Mouse (Mus musculus) frontal cortex, adult 2 months (tissue): ENCODE results near the gene Elp5. TPM values are rescaled to one million over a fixed set of nuclear protein-coding genes. Genes with fewer than 3 reads are reported as not detected.

ENCODE experiments used
- polyA plus RNA-seq: library from polyadenylated mRNA; depleted of rRNA; stranded (reverse); fragments of >200 nt; gene quantifications from 2 replicates; pipeline ENCODE4 v1.2.3, GENCODE M21; 2012; rRNA removed

Elp5 gene
- polyA plus RNA-seq, 1 experiment: 119 TPM

Other genes with a start within 250 kb of the Elp5 start
- 30.9 and 32.6 TPM in 2 replicates for gene Polr2a, start 223.9 kb downstream of the Elp5 start, polyA plus RNA-seq
- gene Slc35g3, start 220.5 kb downstream of the Elp5 start, polyA plus RNA-seq: not detected in 2 replicates
- gene Zbtb4, start 216.6 kb downstream of the Elp5 start, polyA plus RNA-seq: 45.7 and 51.4 TPM in 2 replicates
- 1.4 and 1.9 TPM in 2 replicates for gene Chrnb1, start 186.6 kb downstream of the Elp5 start, polyA plus RNA-seq
- 18.4 and 22.0 TPM in 2 replicates for gene Fgf11, start 180.7 kb downstream of the Elp5 start, polyA plus RNA-seq
- 0.48 and 0.62 TPM in 2 replicates for gene Tmem102, start 176.9 kb downstream of the Elp5 start, polyA plus RNA-seq
- not detected in 2 replicates for gene Gm39566, start 167.2 kb downstream of the Elp5 start, polyA plus RNA-seq
- not detected in 2 replicates for gene Spem2, start 164.1 kb downstream of the Elp5 start, polyA plus RNA-seq
- gene Spem1, start 160.3 kb downstream of the Elp5 start, polyA plus RNA-seq: 0.42 and 0.58 TPM in 2 replicates
- gene Nlgn2, start 144.7 kb downstream of the Elp5 start, polyA plus RNA-seq: 116 and 125 TPM in 2 replicates
- 183 and 212 TPM in 2 replicates for gene Tmem256, start 144.0 kb downstream of the Elp5 start, polyA plus RNA-seq
- gene Plscr3, start 136.1 kb downstream of the Elp5 start, polyA plus RNA-seq: 33.6 and 37.6 TPM in 2 replicates
- gene Tnk1, start 123.8 kb downstream of the Elp5 start, polyA plus RNA-seq: 0.14 and 0.17 TPM in 2 replicates
- gene Tmem95, start 104.5 kb downstream of the Elp5 start, polyA plus RNA-seq: not detected in 2 replicates
- gene Kctd11, start 101.1 kb downstream of the Elp5 start, polyA plus RNA-seq: 1.6 and 1.8 TPM in 2 replicates
- gene Acap1, start 87.0 kb downstream of the Elp5 start, polyA plus RNA-seq: 0.24 and 0.27 TPM in 2 replicates
- 0.67 and 1.00 TPM in 2 replicates for gene 2810408A11Rik, start 81.5 kb downstream of the Elp5 start, polyA plus RNA-seq
- 98.0 and 101 TPM in 2 replicates for gene Neurl4, start 81.4 kb downstream of the Elp5 start, polyA plus RNA-seq
- gene Gps2, start 68.6 kb downstream of the Elp5 start, polyA plus RNA-seq: 64.6 and 69.0 TPM in 2 replicates
- 630 and 714 TPM in 2 replicates for gene Eif5a, start 60.6 kb downstream of the Elp5 start, polyA plus RNA-seq
- gene Ybx2, start 46.7 kb downstream of the Elp5 start, polyA plus RNA-seq: 20.1 and 20.6 TPM in 2 replicates
- gene Slc2a4, start 34.3 kb downstream of the Elp5 start, polyA plus RNA-seq: 1.4 and 2.1 TPM in 2 replicates
- 0.10 and 0.34 TPM in 2 replicates for gene Cldn7, start 17.7 kb downstream of the Elp5 start, polyA plus RNA-seq
- gene Ctdnep1, start 1.4 kb downstream of the Elp5 start, polyA plus RNA-seq: 117 and 133 TPM in 2 replicates
- 291 and 371 TPM in 2 replicates for gene Gabarap, start 8.6 kb upstream of the Elp5 start, polyA plus RNA-seq
- gene Phf23, start 13.3 kb upstream of the Elp5 start, polyA plus RNA-seq: 38.9 and 42.2 TPM in 2 replicates
- 34.9 and 35.3 TPM in 2 replicates for gene Dvl2, start 18.1 kb upstream of the Elp5 start, polyA plus RNA-seq
- gene Acadvl, start 32.9 kb upstream of the Elp5 start, polyA plus RNA-seq: 69.8 and 74.0 TPM in 2 replicates
- gene Dlg4, start 34.4 kb upstream of the Elp5 start, polyA plus RNA-seq: 697 and 762 TPM in 2 replicates
- 2.4 and 3.6 TPM in 2 replicates for gene Asgr1, start 71.6 kb upstream of the Elp5 start, polyA plus RNA-seq
- 0.18 and 0.46 TPM in 2 replicates for gene Asgr2, start 110.1 kb upstream of the Elp5 start, polyA plus RNA-seq
- gene Mgl2, start 147.8 kb upstream of the Elp5 start, polyA plus RNA-seq: 0.42 and 0.92 TPM in 2 replicates
- gene Clec10a, start 173.7 kb upstream of the Elp5 start, polyA plus RNA-seq: 0.90 and 2.4 TPM in 2 replicates
- gene Slc16a11, start 230.2 kb upstream of the Elp5 start, polyA plus RNA-seq: 45.9 and 48.3 TPM in 2 replicates
- 5.5 and 7.7 TPM in 2 replicates for gene Slc16a13, start 238.5 kb upstream of the Elp5 start, polyA plus RNA-seq
- gene Bcl6b, start 247.3 kb upstream of the Elp5 start, polyA plus RNA-seq: 1.5 and 1.9 TPM in 2 replicates